Mouse (Mus musculus): ENCODE measurements at regions not wholly inside any gene's neighbourhood (a gene's known extent, or its start where the extent isn't known, plus 50 kb on each side); places are given as distances from the start of the nearest gene placed in this dataset.
A peak's percentile ranks its signal among the peaks of the same experiment; 100 is the strongest.

- no peak for DNase-seq (ENCODE audit: low spot score)
Observed at GRCm38 (mm10) chr7:129914871-129915270, 323.2 kb downstream of the Wdr11 start.

GRCm38 (mm10) chr7:129918240-129919200 is 326.9 kb downstream of the Wdr11 start:
- peak; percentile 75 for DNase-seq (ENCODE audit: low spot score)

DNA sequence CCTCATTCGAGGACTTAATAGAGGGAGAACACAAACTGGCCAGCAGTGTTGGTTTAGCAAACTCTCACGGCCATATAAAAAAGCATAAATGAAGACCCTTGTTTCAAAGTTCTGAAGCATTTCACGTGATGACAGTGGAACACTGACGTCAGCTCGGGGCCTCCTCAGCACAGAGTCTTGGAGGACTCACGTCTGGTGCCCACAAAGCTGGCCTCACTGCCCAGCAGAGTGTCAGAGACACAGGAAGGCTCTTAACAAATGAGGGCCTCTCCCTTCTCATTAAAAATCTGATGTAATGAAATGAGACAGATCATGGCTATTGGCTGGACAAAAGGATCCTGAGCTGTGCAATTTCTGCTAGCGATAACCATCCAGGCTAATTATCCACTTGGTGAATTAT is 330.6 kb downstream of the Wdr11 start:
- peak; percentile 85 for DNase-seq (ENCODE audit: low spot score)

- no peak for DNase-seq (ENCODE audit: low spot score)
Observed at GRCm38 (mm10) chr7:129936731-129937130, 345.1 kb downstream of the Wdr11 start.

DNA sequence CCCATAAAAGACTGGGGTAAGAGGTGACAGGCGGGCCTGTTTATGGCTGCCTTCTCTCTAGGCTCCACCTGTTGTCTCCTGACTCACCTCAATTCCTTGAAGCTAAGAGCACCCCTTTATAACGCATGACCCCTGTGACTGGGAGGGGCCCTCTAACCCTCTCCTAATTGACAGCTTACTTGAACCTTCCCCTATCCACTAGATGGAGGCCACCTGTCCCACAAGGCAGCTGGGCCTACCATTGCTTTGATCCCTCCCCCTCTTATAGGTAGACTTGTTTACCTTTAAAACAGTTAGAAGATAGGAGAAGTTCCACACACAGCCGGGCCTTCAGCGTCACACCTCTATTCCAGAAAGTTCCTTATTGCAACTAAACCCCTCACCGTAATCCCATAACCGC is 346.1 kb downstream of the Wdr11 start:
- no peak for DNase-seq (ENCODE audit: low spot score)

DNA sequence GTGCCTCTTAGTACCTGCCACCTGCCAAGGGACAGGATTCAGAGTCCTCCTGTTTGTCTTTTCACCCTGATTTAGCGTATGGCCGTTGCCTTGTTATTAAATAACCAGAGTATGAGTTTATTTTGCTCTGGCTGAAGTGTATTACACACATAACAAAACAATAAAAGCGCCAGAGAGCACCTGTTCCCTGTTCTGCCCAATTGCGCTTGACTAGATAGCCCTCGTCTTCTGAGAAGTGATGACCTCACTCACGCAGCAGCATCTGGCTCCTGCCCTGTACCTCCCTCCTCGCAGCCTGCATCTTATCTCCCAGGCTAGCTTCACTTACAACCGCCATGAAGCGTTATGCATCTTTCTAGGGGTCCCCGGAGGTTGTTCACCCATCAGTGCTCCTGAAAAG is 346.5 kb downstream of the Wdr11 start:
- DNase-seq (ENCODE audit: low spot score), result no peak

DNA sequence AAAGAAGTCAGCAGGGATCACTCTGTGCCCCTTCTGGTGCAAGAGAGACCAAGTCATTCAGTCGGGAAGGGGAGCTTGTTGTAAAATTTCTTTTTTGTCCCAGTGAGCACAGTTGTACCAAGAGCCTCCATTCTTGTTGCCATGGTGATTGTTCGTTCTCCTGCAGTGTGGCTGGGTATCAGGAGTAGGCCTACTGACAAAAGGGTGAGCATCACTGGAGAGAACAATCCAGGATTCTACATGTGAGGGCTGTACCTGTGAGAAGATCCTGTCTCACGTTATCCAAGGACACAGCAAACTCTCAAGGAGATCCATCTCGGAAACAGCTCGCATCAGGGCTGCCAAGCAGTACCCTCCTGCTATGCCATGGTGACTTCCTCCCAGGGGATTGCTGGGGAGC is 347.6 kb downstream of the Wdr11 start:
- DNase-seq (ENCODE audit: low spot score), result no peak

DNA sequence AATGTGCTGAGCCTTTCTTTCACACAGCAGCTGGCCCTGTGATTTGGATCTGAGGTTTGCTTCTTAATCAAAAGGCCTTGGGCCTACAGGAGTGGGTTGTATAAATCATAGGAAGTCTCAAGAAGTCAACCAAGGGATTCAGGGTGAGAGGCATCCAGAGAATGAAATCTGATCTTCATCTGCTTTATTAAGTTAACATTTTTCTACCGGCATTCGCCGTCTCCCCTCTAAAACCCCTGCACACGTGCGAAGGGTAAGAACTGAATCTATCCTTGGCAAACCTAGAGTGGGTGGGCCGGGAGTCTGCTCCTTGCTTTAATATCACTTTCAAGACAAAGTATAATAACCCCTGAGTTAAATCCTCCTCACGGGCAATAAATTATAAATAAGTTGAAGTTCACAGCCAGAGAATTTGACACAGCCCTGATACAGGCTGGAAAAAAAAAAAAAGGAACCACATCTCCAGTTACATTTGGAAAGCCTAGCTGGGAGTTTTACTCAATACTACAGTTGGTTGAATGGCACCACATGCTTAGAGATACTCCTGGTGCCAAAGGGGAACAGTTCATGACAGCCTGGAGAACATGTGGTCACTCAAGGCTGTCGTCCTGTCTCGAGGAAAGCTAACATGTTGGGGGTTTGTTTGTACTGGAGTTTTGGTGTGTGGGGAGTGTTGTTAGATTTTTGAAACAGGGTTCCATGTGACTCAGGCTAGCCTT is 349.8 kb downstream of the Wdr11 start:
- no peak for DNase-seq (ENCODE audit: low spot score)

DNA sequence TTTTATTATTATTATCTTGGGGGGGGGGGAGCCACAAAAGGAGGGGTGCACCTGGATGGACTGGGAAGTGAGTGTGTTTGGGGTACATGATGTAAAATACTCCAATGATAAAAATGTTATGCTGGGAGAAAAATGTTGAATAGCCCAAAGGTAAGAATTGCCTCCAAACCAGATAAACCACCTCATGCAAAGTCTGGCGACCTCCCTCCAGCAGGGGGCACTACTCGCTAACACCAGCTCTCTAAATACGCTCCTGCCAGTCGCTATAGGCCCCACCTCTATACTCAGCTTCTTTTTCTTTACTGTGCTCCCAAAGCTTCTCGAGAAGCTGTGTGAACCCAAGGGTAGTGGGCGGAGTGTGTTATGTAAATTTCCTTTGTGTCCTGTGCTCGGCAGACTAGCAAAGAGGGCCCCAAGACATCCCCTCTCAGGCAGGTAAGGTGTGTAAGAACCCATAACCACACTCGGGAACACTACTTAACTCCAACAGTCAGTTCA is 357.0 kb downstream of the Wdr11 start:
- DNase-seq (ENCODE audit: low spot score), result no peak

DNA sequence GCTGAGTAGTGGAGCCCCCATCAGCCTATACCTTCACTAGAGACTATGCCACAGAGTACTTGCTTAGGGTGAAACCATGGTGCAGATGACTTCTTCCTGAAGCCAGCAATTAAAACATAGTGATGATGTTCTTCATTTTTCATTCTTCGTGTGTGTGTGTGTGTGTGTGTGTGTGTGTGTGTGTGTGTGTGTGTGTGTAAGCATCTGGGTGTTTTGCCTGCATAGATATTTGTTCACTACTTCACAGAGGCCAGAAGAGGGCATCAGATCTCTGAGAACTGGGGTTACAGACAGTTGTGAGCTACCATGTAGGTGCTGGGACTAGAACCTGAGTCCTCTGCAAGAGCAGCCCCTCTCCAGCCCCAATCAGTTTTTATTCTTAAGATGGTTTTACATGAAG is 358.8 kb downstream of the Wdr11 start:
- DNase-seq (ENCODE audit: low spot score), result no peak

DNA sequence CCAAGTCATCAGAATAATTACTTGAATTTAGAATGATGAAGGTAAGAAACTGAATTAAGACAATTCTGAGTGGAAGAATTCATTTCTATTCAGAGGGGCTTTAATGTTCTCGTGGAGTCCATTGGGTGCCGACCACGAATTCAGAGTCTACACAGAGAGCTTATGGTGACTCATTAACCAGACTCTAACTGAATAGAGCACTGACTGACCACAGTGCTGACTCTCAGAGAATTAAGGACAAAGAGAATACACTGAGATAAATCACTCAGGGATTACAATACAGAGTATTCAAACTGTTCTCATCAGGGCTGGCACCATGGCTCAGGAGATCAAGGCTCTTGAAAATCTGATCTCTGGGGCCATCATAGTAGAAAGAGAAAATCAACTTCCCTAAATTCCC is 366.7 kb downstream of the Wdr11 start:
- DNase-seq (ENCODE audit: low spot score), result no peak

- DNase-seq (ENCODE audit: low spot score), result no peak
Observed at GRCm38 (mm10) chr7:129962575-129962974, 370.9 kb downstream of the Wdr11 start.

DNA sequence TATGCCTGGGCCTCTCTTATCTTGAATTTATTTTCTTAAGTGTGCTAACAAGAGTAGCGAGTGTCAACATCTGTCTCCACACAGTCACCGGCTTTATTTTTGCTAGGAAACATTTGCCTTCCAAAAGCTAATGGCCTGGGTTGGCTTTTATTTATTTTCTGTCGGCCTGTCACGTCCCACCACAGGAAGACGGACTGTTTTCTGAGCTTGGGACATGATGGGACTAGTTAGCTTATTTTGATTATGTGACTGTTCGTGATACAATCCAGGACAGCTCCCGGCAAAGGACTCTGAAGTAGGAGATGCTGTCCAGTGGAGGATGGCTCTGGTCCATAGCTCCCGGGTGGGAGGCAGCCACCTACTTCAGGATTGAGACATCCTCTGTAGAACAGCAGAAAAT is 372.5 kb downstream of the Wdr11 start:
- DNase-seq (ENCODE audit: low spot score), result no peak

- no peak for DNase-seq (ENCODE audit: low spot score)
Observed at GRCm38 (mm10) chr7:129965281-129966051, 373.8 kb downstream of the Wdr11 start.

DNA sequence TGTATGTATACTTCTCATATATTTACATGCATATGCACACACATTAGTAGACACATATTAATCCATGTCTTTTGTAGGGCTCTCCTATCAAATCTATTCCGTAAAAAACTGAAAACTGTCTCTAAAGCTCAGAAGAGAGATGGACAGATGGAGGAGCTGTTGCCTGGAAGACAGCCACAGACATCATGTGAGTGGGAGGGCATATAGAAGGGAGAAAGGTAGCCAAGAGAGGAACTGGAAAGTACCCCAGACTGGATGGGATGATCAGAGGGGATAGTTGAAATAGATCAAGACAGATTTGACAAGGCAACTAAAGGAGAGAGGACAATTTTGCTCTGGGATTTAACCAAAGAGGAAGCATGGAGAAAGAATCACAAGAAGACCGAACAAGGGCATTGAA is 375.1 kb downstream of the Wdr11 start:
- DNase-seq (ENCODE audit: low spot score), result no peak

- no peak for DNase-seq (ENCODE audit: low spot score)
Observed at GRCm38 (mm10) chr7:129970201-129970600, 378.5 kb downstream of the Wdr11 start.

DNA sequence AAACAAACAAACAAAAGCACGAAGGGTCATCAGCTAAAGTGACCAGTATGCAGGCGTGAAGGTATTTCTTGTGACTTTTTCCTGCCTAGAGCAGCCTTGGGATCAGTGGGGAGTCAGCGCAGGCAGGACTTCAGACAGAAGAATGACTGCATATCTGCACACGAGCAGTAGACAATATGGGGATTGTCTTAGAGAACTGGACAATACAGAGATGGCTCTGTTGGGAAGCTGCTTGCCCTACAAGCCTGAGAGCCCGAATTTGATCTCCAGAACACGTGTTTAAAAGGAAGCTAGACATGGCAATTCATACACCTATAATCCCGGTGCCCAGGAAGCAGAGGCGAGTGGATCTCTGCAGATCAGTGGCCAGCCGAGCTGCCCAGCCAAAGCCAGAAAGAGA is 382.5 kb downstream of the Wdr11 start:
- DNase-seq (ENCODE audit: low spot score), result no peak

DNA sequence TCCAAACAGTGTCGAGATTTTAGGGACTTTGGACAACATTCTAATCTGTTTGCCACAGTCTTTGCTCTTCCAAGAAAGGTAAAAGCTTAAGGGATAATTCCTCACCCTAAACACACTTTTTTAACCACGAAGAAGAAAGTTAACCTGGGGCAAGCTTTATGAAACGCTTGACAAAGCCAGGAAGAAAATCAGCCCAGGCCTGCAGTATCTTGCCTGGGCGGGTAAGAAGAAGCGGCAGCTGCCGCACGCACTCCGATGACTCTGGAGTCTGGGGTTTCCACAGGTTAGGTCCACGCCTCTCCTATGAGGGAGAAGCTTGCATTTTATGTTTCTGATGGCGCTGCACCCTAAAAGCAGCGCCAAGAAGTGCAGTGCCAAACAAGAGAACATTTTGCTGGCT is 383.2 kb downstream of the Wdr11 start:
- no peak for DNase-seq (ENCODE audit: low spot score)

DNA sequence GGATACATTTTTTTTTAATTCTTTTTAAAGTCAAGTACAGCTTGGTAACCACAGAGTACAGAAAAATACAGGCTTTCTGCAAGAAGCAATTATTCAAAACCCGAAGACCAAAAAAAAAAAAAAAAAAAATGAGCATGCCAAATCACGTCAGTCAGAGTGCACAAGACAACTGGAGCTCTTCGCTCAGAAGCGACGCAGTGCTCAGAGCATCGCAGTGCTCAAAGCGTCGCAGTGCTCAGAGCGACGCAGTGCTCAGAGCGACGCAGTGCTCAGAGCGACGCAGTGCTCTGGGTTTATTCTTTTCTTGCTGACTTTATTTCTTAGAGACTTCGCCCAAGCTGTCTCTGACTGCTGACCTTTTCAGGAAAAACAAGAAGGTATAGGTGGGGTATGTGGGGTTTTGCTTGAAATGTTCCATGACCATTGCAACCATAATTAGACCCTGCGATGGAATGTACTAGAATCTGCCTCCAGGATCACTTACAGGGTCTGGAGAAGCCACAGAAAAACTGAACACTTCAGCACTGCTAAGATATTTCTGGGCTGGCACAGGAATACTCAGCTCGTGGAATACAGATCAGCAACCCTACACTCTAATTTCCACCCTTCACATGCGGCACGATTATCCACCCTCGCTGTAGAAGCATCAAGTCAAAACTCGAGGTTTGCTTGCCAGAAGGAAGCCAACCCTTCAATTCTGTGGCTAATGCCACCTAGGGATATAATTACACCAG is 384.3 kb downstream of the Wdr11 start:
- no peak for DNase-seq (ENCODE audit: low spot score)

DNA sequence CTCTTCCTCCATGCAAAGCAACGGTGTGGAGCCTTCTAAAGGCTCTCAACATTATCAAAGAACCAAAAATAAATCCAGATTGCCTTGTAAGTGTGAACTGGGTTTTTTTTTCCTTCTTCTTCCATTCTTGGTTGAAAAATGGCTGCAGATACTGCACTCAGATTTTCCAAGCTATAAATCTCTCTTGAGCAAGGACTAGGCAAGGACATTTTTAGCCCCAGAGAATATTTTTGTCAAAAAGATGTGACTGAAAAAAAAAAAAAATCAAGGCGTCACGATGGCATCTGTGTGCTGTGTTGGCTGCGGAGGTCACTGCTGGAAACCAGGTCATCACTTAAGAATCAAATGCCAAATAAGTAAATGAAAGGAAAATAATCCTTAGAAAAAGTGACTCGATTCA is 386.9 kb downstream of the Wdr11 start:
- DNase-seq (ENCODE audit: low spot score), result no peak

GRCm38 (mm10) chr7:129979337-129979736 is 387.7 kb downstream of the Wdr11 start:
- peak; percentile 64 for DNase-seq (ENCODE audit: low spot score)

- DNase-seq (ENCODE audit: low spot score), result no peak
Observed at GRCm38 (mm10) chr7:129980501-129980900, 388.8 kb downstream of the Wdr11 start.
